Mouse (Mus musculus): ENCODE measurements at regions not wholly inside any gene's neighbourhood (a gene's known extent, or its start where the extent isn't known, plus 50 kb on each side); places are given as distances from the start of the nearest gene placed in this dataset.

GRCm38 (mm10) chr4:150707725-150708571 is 56.0 kb upstream of the Slc45a1 start:
- TF ChIP-seq POLR2A (IDR thresholded peaks at IDR 0.05; ENCODE audit: low read depth, low read length) (no peak), CTCF (IDR thresholded peaks at IDR 0.05; ENCODE audit: borderline replicate concordance, insufficient read depth, low read length) (no peak)
